Mouse (Mus musculus): ENCODE results near the gene Upf3a.
"Not testable (repeated sequence)": the region's sequence is repeated elsewhere in the genome, so short reads cannot be mapped to it uniquely, and the experiment has no call there.

DNA sequence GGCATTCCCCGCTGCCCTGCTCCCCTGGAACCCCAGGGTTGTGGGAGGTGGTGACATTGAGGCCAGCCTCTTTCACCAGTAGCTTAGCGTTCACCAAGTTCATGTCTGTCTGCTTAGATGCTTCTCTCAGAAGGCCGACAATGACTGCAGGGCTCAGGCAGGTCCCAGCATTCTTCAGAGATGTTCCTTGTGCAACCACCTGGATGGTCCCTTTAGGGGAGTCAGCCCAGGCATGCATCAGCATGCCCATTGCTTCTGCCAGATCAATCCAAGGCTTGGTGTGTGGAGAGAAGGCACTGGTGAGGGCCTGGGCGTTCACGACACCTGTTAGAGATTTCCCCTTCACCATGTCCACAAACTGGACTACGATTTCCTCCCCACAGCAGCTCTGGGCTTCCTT lies 39.2 kb upstream of the Upf3a start:
- TF ChIP-seq EP300 (optimal IDR thresholded peaks at IDR 0.05); CTCF (IDR thresholded peaks at IDR 0.05; ENCODE audit: low read depth): not testable (repeated sequence)

Measured in stomach, postnatal 0 days (tissue).